Mouse (Mus musculus) bone marrow, adult 2 months (tissue): ENCODE data around the gene Bora. TPM values are rescaled to one million over a fixed set of nuclear protein-coding genes. Genes with fewer than 3 reads are reported as not detected.
A peak's percentile ranks its signal among the peaks of the same experiment; 100 is the strongest.

Source experiments
- H3K27ac ChIP-seq: fragments of 200-500 bp; 2 replicates; pipeline ENCODE4 v1.5.1; 2012; ENCODE audit warnings: low read depth, mild to moderate bottlenecking, control low read depth, inconsistent platforms, low read length; ENCODE audit not compliant: control insufficient read depth, poor library complexity, insufficient read depth
- H3K4me1 ChIP-seq: fragments of 200-500 bp; 2 replicates; pipeline ENCODE4 v1.6.1; 2011; ENCODE audit warnings: low read length; ENCODE audit not compliant: control insufficient read depth, insufficient read depth
- H3K4me3 ChIP-seq: fragments of 200-500 bp; replicated peaks from 2 replicates; pipeline ENCODE3; 2011; ENCODE audit warnings: mild to moderate bottlenecking, low read depth, low read length, control low read depth; ENCODE audit not compliant: control insufficient read depth
- CTCF ChIP-seq: fragments of 200-500 bp; IDR thresholded peaks from 2 replicates; pipeline ENCODE4 v1.5.1; 2011; ENCODE audit warnings: low read length, control low read depth; ENCODE audit not compliant: control insufficient read depth, insufficient read depth
- POLR2A ChIP-seq: fragments of 200-500 bp; IDR thresholded peaks from 2 replicates; pipeline ENCODE4 v1.6.1; 2011; ENCODE audit warnings: low read depth, mild to moderate bottlenecking, control low read depth, low read length, borderline replicate concordance; ENCODE audit not compliant: control insufficient read depth
- WGBS: fragments of 180-500 bp; shearing (Covaris S2); methylation state at CpG from one replicate; pipeline ENCODE4 v1.1.7; 2018; 5-methylcytosine and 5-hydroxymethylcytosine counted together
- polyA plus RNA-seq: library from polyadenylated mRNA; stranded (reverse); fragments of >200 nt; gene quantifications from 2 replicates; pipeline ENCODE4 v1.2.4, GENCODE M21; 2011; ENCODE audit warnings: low replicate concordance; ENCODE audit not compliant: missing spikeins, insufficient read depth, insufficient read length

Bora gene
- polyA plus RNA-seq, 1 experiment, result 22.8 TPM

GRCm38 (mm10) chr14:99099967-99100587 is 54.1 kb downstream of the Bora start:
- Histone ChIP-seq H3K4me3 (peak overlapping the region; percentile 74), H3K27ac (no peak overlapping the region), H3K4me1 (no peaks in the 10 kb centered on the region; the same call in 1 of the 2 replicates)
- WGBS, result 3% methylated on average over 20 of the region's 20 CpGs
- no peak for TF ChIP-seq CTCF
- TF ChIP-seq POLR2A, result no peak

GRCm38 (mm10) chr14:99103050-99103449 is 57.0 kb downstream of the Bora start:
- Histone ChIP-seq H3K4me3 (no peak overlapping the region), H3K27ac (no peak overlapping the region), H3K4me1 (no peaks in the 10 kb centered on the region; the same call in 1 of the 2 replicates)
- TF ChIP-seq CTCF (no peak), POLR2A (no peak)
- 77% methylated on average over 4 of the region's 4 CpGs for WGBS

- no peak overlapping the region for H3K27ac ChIP-seq
- TF ChIP-seq CTCF, result no peak
- TF ChIP-seq POLR2A, result no peak
- no peaks in the 10 kb centered on the region; the same call in 1 of the 2 replicates for H3K4me1 ChIP-seq
- H3K4me3 ChIP-seq, result no peak overlapping the region
- WGBS, result 62% methylated on average over 6 of the region's 6 CpGs
These were observed 58.6 kb downstream of the Bora start for GRCm38 (mm10) chr14:99104542-99105123.

DNA sequence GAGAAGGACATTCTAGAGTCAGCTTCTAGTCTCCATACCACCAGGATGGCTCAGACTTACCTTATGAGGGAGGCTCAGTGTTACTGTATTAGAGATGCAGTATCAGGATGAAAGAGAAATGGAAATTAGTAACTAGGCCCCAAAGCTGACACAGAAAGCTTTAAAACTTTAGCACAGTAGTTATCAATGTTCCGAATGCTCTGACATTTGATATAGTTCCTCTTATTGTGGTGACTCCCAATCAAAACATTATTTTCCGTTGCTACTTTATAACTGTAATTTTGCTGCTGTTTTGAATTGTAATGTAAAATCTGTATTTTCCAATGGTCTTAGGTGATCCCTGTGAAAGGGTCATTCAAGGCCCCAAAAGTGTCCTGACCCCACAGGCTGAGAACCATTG is 60.6 kb downstream of the Bora start:
- WGBS, result 79% methylated on average over 2 of the region's 2 CpGs
- no peak overlapping the region for H3K27ac ChIP-seq
- no peak for TF ChIP-seq POLR2A
- TF ChIP-seq CTCF, result no peak
- no peak overlapping the region for H3K4me3 ChIP-seq
- H3K4me1 ChIP-seq, result no peaks in the 10 kb centered on the region; the same call in 1 of the 2 replicates

DNA sequence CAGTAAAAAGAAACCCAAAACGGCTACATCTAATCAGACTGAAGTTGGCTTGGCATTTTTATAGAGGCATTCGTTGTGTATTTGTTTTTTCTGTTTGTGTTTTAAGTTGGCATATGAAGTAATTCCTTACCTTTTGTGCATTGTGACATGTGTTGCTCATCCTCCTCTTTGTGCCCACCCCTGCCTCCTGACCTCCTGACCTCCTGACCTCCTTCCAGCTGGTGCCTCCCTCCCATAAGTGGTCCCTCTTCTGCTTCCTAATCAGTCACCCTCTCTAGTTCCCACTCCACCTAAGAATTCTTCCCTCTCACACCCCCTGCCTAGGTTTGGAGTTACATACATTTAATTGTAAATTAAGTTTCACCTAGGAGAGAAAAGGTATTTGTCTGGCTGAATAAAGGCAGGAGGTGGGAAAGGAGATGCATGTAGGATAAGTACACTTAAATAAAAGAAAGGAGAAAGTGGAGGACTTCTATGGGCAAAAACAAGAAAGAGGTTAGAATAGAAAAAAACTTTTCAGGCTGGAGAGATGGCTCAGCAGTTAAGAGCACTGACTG is 61.7 kb downstream of the Bora start:
- 86% methylated on average over 2 of the region's 2 CpGs for WGBS

GRCm38 (mm10) chr14:99108762-99109161 is 62.7 kb downstream of the Bora start:
- H3K4me1 ChIP-seq, result no peaks in the 10 kb centered on the region; the same call in 1 of the 2 replicates
- no peak for TF ChIP-seq POLR2A
- TF ChIP-seq CTCF, result no peak
- WGBS, result 49% methylated on average over 6 of the region's 6 CpGs
- H3K27ac ChIP-seq, result no peak overlapping the region
- H3K4me3 ChIP-seq, result no peak overlapping the region

More for the DNA sequence above, 61.7 kb downstream of the Bora start:
- TF ChIP-seq CTCF (no peak), POLR2A (no peak)
- H3K4me3 ChIP-seq, result no peak overlapping the region
- no peaks in the 10 kb centered on the region; the same call in 1 of the 2 replicates for H3K4me1 ChIP-seq
- no peak overlapping the region for H3K27ac ChIP-seq

GRCm38 (mm10) chr14:99117576-99117975 is 71.6 kb downstream of the Bora start:
- H3K27ac ChIP-seq, result no peak overlapping the region
- no peak for TF ChIP-seq CTCF
- 69% methylated on average over 4 of the region's 4 CpGs for whole genome bisulfite sequencing
- no peaks in the 10 kb centered on the region; the same call in 1 of the 2 replicates for H3K4me1 ChIP-seq
- no peak overlapping the region for H3K4me3 ChIP-seq

- Histone ChIP-seq H3K4me1 (no peaks in the 10 kb centered on the region; the same call in 1 of the 2 replicates), H3K27ac (no peak overlapping the region), H3K4me3 (no peak overlapping the region)
- WGBS, result 86% methylated on average over 11 of the region's 11 CpGs
- TF ChIP-seq POLR2A, result no peak
- no peak for TF ChIP-seq CTCF
These were observed 75.7 kb downstream of the Bora start for GRCm38 (mm10) chr14:99121584-99122339.
